Mouse (Mus musculus) olfactory bulb, adult 2 months (tissue): Measurements from ENCODE around the gene Slc13a2.

Source experiments
- CTCF ChIP-seq: fragments of 200-500 bp; IDR thresholded peaks from 2 replicates; pipeline ENCODE4 v1.5.1; 2012; ENCODE audit warnings: low read depth, mild to moderate bottlenecking, low read length, moderate library complexity; ENCODE audit not compliant: insufficient read depth
- POLR2A ChIP-seq: fragments of 200-500 bp; IDR thresholded peaks from 2 replicates; pipeline ENCODE4 v1.6.1; 2012; ENCODE audit warnings: mild to moderate bottlenecking, low read depth, low read length, moderate library complexity; ENCODE audit not compliant: insufficient read depth

DNA sequence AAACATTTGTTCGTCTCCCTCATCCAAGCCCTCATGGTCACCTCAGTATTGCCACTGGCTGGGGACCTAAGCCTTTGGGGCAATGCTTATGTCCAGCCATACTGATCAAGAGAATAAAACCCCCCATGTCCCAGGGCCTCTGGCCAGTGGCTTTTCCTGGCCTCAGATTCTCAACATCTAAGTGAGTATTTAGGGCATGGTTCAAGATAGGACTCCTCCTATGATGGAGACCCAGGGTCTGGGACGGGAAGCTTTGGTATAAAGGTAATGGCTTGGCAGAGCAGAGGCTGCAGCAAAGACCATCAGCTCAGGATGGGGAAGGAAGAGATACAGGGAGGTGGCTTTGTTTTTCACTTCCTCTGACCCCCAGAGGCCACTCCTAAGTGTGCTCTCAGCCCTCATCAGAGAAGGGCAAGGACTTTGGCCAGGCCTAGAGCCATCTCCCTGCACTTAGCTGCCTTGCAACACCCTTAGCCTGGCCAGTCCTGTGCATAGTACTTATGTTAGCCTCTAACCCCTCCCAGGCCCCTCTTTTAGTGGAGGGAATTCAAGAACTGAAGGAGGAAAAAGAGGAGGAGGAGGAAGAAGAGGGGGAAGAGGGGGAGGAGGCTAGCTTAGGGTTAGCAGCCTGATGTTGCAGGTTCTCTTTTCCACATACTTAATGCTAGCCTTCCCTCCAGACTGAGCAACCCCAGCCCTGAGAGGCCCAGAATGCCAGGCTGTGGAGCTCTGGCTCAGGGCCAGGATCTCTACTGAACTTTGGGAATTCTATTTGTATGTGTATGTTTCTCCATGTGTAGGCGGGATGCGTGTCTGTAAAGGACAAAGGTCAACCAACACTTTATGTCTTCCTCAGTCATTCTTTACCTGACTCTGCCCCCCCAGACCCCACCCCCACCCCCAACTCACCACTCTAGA, 72.3 kb downstream of the Slc13a2 start:
- TF ChIP-seq CTCF (no peak), POLR2A (no peak)
